Mouse (Mus musculus): ENCODE measurements at regions not wholly inside any gene's neighbourhood (a gene's known extent, or its start where the extent isn't known, plus 50 kb on each side); places are given as distances from the start of the nearest gene placed in this dataset.
A peak's percentile ranks its signal among the peaks of the same experiment; 100 is the strongest.

DNA sequence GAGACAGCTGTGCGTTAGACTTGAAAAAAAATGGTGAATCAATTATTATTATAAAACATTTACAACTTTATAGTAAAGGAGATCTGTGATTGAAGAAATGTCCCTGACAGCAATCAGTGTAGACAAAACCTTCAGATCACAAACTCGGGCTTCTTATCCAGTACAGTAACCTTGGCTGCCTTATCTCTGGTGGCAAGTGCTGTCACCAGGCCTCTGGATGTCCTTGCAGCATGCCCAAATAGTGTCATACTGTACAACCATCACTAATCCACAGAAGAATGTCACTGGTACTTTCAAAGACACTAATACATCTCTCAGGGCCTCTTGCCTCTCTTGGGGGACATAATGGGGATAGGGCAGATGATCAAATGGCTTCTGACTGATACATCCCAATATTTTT lies 98.2 kb upstream of the Man2a1 start:
- no peak overlapping the region for H3K27ac ChIP-seq (replicated peaks)
- no peak overlapping the region for H3K4me2 ChIP-seq
- no peaks in the 10 kb centered on the region for H3K4me1 ChIP-seq
- H3K9ac ChIP-seq (replicated peaks), result no peak overlapping the region
- H3K4me3 ChIP-seq (replicated peaks), result no peak overlapping the region
- WGBS, result 85% methylated on average over 2 of the region's 2 CpGs
- ATAC-seq (ENCODE audit: low FRiP score), result no peak
- H3K36me3 ChIP-seq, result no peaks in the 10 kb centered on the region
- no peaks in the 10 kb centered on the region for H3K27me3 ChIP-seq (replicated peaks)
- no peaks in the 10 kb centered on the region for H3K9me3 ChIP-seq (replicated peaks)

DNA sequence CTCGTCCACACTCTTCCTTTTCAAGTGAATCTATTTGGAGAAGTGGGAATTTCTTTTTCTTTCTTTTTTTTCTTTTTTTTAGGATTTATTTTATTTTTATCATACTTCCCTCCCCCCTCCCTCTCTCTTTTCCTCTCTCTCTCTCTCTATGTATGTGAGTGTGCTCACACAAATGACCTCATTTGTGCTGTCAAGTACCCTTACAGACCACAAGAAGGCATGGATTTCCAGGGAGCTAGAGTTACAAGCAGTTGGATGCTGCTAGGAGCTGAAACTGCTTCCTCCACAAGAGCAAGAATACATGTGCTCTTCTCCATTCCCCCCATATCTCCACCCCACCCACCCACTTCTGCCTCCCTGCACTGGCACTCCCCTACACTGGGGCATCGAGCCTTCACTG lies 94.6 kb upstream of the Man2a1 start:
- Histone ChIP-seq H3K27me3 (replicated peaks) (no peaks in the 10 kb centered on the region), H3K36me3 (no peaks in the 10 kb centered on the region), H3K27ac (replicated peaks) (no peak overlapping the region), H3K9ac (replicated peaks) (no peak overlapping the region), H3K9me3 (replicated peaks) (no peaks in the 10 kb centered on the region), H3K4me2 (no peak overlapping the region), H3K4me1 (no peaks in the 10 kb centered on the region), H3K4me3 (replicated peaks) (no peak overlapping the region)
- WGBS, result 88% methylated on average over 2 of the region's 2 CpGs
- ATAC-seq (ENCODE audit: low FRiP score), result no peak

DNA sequence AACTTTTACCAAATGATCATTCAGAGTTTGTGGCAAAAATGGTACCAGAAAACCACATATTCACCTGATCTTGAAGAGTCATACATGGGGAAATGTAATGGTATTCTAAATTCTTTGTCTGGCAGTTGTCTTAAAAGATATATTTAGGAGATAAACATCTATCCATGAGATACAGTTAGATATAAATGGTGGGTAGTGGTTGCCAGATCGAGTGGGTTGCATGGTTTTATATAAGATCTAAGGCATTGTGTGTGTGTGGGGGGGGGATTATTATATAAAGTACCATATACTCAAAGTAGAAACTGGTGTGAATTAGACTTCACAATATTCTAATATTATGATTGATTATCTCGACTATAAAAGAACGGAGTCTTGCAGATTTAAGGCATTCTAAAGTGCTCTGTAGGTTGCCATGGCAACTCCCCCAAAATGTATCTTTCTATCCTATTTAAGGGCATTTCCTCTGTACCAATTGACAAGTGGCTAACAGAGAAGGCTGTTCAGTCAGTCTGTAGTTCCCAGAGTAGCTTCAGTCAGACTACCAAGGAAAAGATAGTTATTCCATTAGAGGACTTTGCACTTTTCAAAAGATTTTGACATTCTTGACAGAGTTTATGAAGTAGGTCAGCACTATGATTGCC lies 89.3 kb upstream of the Man2a1 start:
- no peaks in the 10 kb centered on the region for H3K4me1 ChIP-seq
- whole genome bisulfite sequencing, result 77% methylated on average over 3 of the region's 3 CpGs
- no peaks in the 10 kb centered on the region for H3K36me3 ChIP-seq
- H3K27ac ChIP-seq (replicated peaks), result no peak overlapping the region
- H3K9me3 ChIP-seq (replicated peaks), result no peaks in the 10 kb centered on the region
- H3K9ac ChIP-seq (replicated peaks), result no peak overlapping the region
- no peak overlapping the region for H3K4me3 ChIP-seq (replicated peaks)
- no peak overlapping the region for H3K4me2 ChIP-seq
- no peak for ATAC-seq (ENCODE audit: low FRiP score)
- no peaks in the 10 kb centered on the region for H3K27me3 ChIP-seq (replicated peaks)

DNA sequence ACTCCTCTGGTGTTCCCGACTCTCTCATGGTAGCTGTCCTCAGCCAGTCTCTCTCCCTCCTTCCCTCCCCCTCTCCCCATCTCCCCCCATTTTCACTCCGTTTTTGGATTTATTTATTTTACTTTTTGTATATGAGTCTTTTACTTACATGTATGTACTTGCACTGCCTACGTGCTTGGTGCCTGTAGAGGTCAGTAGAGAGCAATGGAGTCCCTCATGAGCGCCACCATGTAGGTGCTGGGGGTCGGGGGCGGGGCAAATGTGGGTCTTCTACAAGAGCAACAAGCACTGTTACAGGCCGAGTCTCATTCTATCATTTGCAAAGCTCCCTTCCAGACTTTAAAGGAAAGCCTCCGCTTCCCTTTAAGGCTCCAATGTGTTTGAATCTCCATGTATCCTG lies 78.3 kb upstream of the Man2a1 start:
- Histone ChIP-seq H3K27me3 (replicated peaks) (no peaks in the 10 kb centered on the region), H3K4me2 (no peak overlapping the region), H3K9me3 (replicated peaks) (no peaks in the 10 kb centered on the region), H3K36me3 (no peaks in the 10 kb centered on the region), H3K4me3 (replicated peaks) (no peak overlapping the region), H3K27ac (replicated peaks) (no peak overlapping the region), H3K9ac (replicated peaks) (no peak overlapping the region), H3K4me1 (no peaks in the 10 kb centered on the region)
- no peak for ATAC-seq (ENCODE audit: low FRiP score)
- WGBS, result 78% methylated on average over 8 of the region's 8 CpGs

DNA sequence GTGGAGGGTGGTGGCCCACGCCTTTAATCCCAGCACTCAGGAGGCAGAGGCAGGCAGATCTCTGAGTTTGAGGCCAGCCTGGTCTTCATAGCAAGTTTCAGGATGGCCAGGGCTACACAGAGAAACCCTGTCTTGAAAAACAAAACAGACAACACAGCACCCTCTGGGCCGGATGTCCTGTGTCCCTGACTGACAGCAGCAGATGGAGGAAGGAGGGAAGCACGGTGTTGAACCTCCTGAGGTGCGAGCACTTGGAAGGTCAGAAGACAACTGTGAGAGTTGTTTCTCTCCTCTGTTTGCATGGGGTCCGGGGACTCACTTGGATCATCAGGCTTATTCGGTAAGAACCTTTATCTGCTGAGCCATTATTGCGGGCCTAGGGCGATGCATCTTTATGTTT lies 76.6 kb upstream of the Man2a1 start:
- no peak overlapping the region for H3K4me2 ChIP-seq
- H3K27me3 ChIP-seq (replicated peaks), result no peaks in the 10 kb centered on the region
- H3K4me3 ChIP-seq (replicated peaks), result no peak overlapping the region
- ATAC-seq (ENCODE audit: low FRiP score), result no peak
- no peaks in the 10 kb centered on the region for H3K9me3 ChIP-seq (replicated peaks)
- H3K36me3 ChIP-seq, result no peaks in the 10 kb centered on the region
- no peak overlapping the region for H3K9ac ChIP-seq (replicated peaks)
- H3K27ac ChIP-seq (replicated peaks), result no peak overlapping the region
- WGBS, result 91% methylated on average over 8 of the region's 8 CpGs
- H3K4me1 ChIP-seq, result 0 out of 2 replicates have a peak, but pooled peaks cover 5% of the 10 kb centered on the region

DNA sequence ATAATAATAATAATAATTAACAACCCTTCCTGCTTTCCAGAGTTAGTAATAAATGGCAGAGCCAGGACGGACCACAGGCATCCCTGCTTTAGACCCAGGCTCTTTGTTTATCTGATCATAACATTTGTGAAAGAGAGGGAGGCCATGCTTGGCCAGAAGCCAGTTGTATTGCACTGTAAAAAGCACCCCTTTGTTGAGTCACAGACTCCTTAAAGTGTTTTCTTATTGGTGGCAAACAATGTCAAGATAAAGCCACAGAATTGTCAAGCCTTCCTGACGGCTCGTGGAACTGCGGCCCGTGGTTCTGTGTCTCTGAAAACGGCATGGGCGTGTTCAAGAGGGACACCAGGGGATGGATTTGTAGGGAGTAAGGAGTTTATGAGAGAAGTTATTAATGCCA lies 72.7 kb upstream of the Man2a1 start:
- Histone ChIP-seq H3K27ac (replicated peaks) (no peak overlapping the region), H3K4me3 (replicated peaks) (no peak overlapping the region), H3K4me2 (no peak overlapping the region), H3K36me3 (no peaks in the 10 kb centered on the region), H3K9me3 (replicated peaks) (no peaks in the 10 kb centered on the region), H3K4me1 (0 out of 2 replicates have a peak, but pooled peaks cover 5% of the 10 kb centered on the region), H3K9ac (replicated peaks) (no peak overlapping the region), H3K27me3 (replicated peaks) (no peaks in the 10 kb centered on the region)
- 70% methylated on average over 7 of the region's 7 CpGs for WGBS
- ATAC-seq (ENCODE audit: low FRiP score), result no peak

DNA sequence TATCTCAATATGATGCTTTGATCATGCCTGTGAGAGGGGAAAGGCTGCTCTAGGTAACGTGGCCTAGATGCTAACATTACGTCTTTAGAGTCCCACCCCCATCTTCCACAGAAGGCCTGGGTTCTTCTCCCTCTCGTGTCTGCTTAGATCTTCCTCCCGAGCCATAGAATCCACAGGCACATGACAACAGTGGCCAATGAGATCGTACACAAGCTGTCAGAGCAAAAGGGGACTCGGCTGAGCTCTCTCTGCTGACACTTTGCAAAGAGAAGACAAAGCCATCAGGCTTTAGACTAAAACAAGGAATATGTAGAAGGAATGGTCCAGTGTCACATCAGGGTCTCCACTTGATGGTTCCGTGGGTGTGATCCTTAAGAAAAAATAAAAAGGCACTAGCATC lies 72.1 kb upstream of the Man2a1 start:
- Histone ChIP-seq H3K4me2 (no peak overlapping the region), H3K4me3 (replicated peaks) (no peak overlapping the region), H3K4me1 (0 out of 2 replicates have a peak, but pooled peaks cover 5% of the 10 kb centered on the region), H3K36me3 (no peaks in the 10 kb centered on the region), H3K9ac (replicated peaks) (no peak overlapping the region), H3K27ac (replicated peaks) (no peak overlapping the region), H3K27me3 (replicated peaks) (no peaks in the 10 kb centered on the region), H3K9me3 (replicated peaks) (no peaks in the 10 kb centered on the region)
- ATAC-seq (ENCODE audit: low FRiP score), result no peak
- 88% methylated on average over 7 of the region's 7 CpGs for WGBS

DNA sequence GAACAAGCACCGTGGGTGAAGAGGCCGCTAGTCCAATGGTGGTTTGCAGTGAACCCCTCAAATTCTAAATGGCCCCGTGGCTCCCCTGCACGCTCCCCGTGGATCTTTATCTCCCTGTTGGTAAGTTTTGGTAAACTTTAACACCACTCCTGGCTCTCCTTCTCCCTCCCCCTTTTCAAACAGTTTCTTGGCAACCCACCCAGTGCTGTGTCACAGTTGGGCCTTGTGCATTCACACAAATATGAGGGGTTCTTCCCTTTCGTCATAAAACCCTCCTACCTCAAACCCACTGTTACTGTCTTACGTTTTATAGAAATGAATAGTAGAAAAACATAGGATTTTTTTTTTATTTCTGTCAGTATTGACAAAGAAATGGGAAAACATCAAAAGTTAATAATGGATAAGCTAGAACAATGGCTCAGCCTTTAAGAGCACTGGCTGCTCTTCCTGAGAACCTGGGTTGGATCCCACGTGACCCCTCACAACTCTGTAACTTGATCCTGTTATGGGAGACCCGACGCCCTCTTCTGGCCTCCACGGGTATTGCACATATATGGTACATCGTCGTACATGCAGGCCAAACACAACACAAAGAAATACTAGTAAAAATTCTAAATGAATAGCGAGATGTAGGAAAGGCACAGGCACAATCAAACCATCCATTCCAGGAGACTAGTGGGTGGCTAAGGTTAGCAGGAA lies 71.1 kb upstream of the Man2a1 start:
- H3K9me3 ChIP-seq (replicated peaks), result no peaks in the 10 kb centered on the region
- 0 out of 2 replicates have a peak, but pooled peaks cover 5% of the 10 kb centered on the region for H3K4me1 ChIP-seq
- H3K4me3 ChIP-seq (replicated peaks), result no peak overlapping the region
- no peak overlapping the region for H3K4me2 ChIP-seq
- no peak overlapping the region for H3K9ac ChIP-seq (replicated peaks)
- ATAC-seq (ENCODE audit: low FRiP score), result no peak
- no peak overlapping the region for H3K27ac ChIP-seq (replicated peaks)
- H3K36me3 ChIP-seq, result no peaks in the 10 kb centered on the region
- no peaks in the 10 kb centered on the region for H3K27me3 ChIP-seq (replicated peaks)
- WGBS, result 89% methylated on average over 14 of the region's 14 CpGs

DNA sequence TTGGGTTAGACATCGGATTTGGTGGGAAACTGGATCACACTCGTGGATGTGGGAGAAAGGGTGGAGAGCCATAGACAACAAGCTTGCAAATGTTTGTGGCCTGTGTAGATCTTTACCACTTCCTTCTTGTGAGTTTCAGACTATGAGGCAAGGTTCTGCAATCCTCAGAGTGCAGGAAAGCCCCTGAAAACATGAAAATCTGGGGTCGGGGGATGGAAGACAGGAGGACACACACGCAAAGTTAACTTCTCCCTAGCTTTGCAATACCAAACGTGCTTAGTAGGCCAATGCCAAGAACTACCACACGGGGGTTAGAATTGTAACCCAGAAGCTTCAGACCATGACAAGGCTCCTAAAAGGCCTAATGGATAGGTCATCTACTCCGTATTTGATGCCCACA lies 69.4 kb upstream of the Man2a1 start:
- Histone ChIP-seq H3K27ac (replicated peaks) (no peak overlapping the region), H3K9me3 (replicated peaks) (no peaks in the 10 kb centered on the region), H3K4me2 (no peak overlapping the region), H3K9ac (replicated peaks) (no peak overlapping the region), H3K4me1 (0 out of 2 replicates have a peak, but pooled peaks cover 5% of the 10 kb centered on the region), H3K36me3 (no peaks in the 10 kb centered on the region), H3K4me3 (replicated peaks) (no peak overlapping the region), H3K27me3 (replicated peaks) (no peaks in the 10 kb centered on the region)
- WGBS, result 88% methylated on average over 7 of the region's 7 CpGs
- no peak for ATAC-seq (ENCODE audit: low FRiP score)

DNA sequence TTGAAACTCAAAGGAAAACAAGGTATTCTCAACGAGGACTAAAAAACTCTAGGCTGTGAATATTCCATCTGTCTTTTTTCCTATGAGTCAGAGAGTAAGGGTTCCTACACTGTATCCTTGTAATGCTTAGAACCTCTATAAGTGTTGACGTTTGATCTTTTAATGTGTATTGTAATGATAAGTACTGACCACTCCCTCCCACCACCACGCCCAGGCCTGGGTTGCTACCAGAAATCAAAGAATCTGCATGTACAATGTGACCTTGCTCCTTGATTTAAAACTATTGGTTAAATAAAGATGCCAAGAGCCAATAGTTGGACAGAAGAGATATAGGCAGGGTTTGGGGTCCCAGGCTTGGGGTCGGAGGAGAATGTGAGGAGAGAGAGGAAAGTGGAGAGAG lies 66.2 kb upstream of the Man2a1 start:
- Histone ChIP-seq H3K4me3 (replicated peaks) (no peak overlapping the region), H3K27ac (replicated peaks) (no peak overlapping the region), H3K27me3 (replicated peaks) (no peaks in the 10 kb centered on the region), H3K4me2 (no peak overlapping the region), H3K9ac (replicated peaks) (no peak overlapping the region), H3K4me1 (peaks cover 9% of the 10 kb centered on the region; the same call in 1 of the 2 replicates), H3K36me3 (no peaks in the 10 kb centered on the region), H3K9me3 (replicated peaks) (no peaks in the 10 kb centered on the region)
- 86% methylated on average over 4 of the region's 4 CpGs for WGBS
- ATAC-seq (ENCODE audit: low FRiP score), result no peak

DNA sequence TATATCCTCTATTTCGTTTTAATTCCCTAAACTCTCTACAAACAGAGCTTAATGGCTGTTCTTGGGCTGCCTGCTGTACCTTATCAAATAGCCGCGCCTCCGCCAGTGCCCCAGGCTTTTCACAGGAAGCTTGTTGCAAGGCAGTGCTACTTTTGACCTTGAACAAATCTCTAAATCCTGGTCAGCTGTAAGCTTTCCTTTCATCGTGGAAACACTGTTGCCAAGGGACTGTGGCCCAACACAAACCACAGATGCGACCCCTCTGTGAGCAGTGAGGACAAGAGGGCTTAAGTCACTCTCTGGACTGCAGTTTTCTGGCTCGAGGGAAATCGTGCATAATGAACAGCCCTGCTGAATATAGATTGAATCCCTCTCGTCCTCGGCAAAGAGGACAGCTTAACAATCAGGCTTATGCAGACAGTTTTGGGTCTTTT lies 62.0 kb upstream of the Man2a1 start:
- no peak overlapping the region for H3K27ac ChIP-seq (replicated peaks)
- no peak overlapping the region for H3K9ac ChIP-seq (replicated peaks)
- H3K36me3 ChIP-seq, result no peaks in the 10 kb centered on the region
- no peaks in the 10 kb centered on the region for H3K9me3 ChIP-seq (replicated peaks)
- H3K4me3 ChIP-seq (replicated peaks), result no peak overlapping the region
- WGBS, result 17% methylated on average over 10 of the region's 10 CpGs
- peaks cover 12% of the 10 kb centered on the region; the same call in 1 of the 2 replicates for H3K4me1 ChIP-seq
- no peaks in the 10 kb centered on the region for H3K27me3 ChIP-seq (replicated peaks)
- H3K4me2 ChIP-seq, result no peak overlapping the region
- peak; percentile 53; the same call in 1 of the 2 replicates for ATAC-seq (ENCODE audit: low FRiP score)

DNA sequence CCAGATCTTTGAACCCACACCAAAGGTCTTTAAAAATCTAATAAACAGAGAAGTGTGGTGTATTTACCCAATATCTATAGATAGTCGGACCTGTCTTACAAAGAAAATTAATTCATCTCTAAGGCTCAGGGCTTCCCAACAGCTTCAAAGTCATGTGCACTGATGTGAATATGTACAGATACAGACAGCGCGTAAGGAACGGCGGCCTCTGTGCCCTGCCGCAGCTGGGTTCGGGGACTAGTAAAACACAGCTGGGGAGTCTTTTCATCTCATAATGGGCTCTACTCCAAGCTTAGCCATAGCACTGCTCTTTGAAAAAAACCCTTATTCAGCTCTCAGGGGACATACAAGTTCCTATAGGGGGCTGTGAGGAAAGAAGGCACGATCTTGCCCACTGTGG lies 60.1 kb upstream of the Man2a1 start:
- Histone ChIP-seq H3K27me3 (replicated peaks) (no peaks in the 10 kb centered on the region), H3K36me3 (no peaks in the 10 kb centered on the region), H3K9me3 (replicated peaks) (no peaks in the 10 kb centered on the region), H3K4me2 (no peak overlapping the region), H3K4me3 (replicated peaks) (no peak overlapping the region), H3K4me1 (peaks cover 12% of the 10 kb centered on the region; the same call in 1 of the 2 replicates), H3K27ac (replicated peaks) (no peak overlapping the region), H3K9ac (replicated peaks) (no peak overlapping the region)
- 66% methylated on average over 8 of the region's 8 CpGs for WGBS
- peak; percentile 45; the same call in 1 of the 2 replicates for ATAC-seq (ENCODE audit: low FRiP score)
